Mouse (Mus musculus) T-helper 2 cell (primary cell): Measurements from ENCODE around the gene Acbd6.

Source experiments
- in situ Hi-C: fragments of 300-600 bp; cut with MboI, MseI; formaldehyde crosslinking; loops from one replicate; pipeline ENCODE4 v1.15.1; 2025; ENCODE audit warnings: high pct_unique_total_duplicates

Gene Acbd6

GRCm38 (mm10) chr1:155646345-155647307 lies 88.7 kb downstream of the Acbd6 start:
- in situ Hi-C loops: loop anchor here (10.0 kb wide), 1 partner anchor 1278 kb away; no protein-coding TSS in a partner anchor

DNA sequence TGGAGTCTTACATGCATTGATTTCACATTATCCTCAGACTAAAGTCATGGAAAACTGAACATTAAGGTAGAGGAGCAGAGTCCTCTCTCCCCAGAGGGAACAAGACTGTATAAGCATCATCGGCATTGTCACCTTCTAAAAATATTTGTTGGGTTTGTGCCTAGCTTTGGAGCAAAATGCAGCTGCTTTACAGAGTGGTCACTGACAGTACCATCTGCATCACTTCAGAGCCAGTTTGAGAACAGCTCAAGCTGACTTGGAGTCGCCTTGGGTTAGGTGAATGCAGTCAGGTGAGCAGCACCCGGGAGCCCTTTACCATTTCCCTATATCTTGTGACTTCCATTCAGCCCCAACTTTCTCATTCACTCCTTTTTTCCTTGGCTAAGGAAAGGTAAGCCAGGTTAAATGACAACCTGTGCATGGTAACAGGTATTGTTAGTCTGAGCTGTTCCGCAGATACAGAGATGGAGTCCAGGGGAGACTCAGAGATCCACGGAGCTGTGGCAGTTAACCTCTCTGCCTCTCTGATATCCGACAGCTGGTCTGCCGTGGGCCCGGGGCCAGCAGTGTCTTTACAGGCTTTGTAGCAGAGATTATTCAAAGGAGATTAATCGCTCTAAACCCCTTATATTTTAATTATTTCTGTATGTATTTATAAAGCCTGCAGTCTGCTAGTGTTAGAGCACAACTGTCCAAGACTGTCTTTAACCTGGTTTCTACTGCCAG lies 92.4 kb downstream of the Acbd6 start:
- in situ Hi-C loops: no loop called here

DNA sequence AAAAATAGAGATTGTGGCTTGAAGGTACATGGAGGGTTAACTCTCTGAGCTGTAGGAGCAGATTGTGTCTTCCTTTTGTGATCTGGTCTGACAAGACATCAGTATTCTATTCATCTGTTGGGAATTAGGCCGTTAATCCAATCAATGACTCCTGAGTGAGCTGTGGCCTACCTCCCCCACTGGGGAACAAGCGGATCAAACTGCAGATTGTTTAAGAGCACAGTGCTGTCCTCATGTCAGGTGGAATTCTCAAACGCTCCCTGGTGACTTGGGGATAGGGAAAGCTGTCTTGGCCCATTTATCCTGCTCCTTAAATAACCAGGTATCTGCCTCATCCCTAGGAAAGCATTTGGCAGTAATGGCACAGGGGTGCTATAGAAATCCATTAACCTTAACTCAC lies 97.0 kb downstream of the Acbd6 start:
- in situ Hi-C loops: no loop called here

DNA sequence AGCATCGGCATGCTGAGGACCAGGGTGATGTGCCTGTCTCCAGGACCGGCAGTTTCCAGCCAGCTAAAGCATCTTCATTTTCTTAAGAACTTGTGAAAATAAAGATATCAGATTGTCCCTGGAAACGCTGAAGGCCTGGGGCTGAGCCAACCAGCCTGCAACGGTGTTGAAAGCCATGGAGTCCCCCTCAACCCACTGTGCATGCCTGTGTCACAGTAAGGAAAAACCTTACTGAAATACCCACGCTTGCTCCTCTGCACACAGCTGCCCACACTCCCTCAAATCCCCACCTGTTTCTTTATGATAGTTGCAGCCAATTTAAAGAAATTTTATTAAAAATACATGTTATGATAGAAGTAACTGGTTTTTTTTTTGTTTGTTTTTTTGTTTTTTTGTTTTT lies 98.4 kb downstream of the Acbd6 start:
- in situ Hi-C loops: no loop called here

GRCm38 (mm10) chr1:155663994-155664393 lies 106.1 kb downstream of the Acbd6 start:
- in situ Hi-C loops: no loop called here

DNA sequence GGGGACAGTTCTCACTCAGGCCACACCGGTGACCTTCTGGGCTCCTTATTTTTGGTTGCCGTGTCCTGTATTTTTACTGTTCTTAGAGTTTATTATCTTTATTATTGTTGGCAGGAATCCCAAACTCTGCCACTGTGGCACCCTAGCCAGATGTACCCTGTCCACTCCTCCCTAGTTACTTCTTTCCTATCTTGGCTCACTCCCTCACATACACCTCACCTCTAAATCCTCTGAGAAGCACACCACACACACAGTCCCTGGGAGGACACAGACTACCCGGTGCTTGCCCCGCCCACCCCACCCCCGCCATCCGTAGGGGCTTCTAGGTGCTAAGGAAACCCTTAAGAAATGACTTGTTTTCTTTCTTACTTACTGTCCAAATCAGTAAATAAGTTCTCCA lies 117.7 kb downstream of the Acbd6 start:
- in situ Hi-C loops: no loop called here

DNA sequence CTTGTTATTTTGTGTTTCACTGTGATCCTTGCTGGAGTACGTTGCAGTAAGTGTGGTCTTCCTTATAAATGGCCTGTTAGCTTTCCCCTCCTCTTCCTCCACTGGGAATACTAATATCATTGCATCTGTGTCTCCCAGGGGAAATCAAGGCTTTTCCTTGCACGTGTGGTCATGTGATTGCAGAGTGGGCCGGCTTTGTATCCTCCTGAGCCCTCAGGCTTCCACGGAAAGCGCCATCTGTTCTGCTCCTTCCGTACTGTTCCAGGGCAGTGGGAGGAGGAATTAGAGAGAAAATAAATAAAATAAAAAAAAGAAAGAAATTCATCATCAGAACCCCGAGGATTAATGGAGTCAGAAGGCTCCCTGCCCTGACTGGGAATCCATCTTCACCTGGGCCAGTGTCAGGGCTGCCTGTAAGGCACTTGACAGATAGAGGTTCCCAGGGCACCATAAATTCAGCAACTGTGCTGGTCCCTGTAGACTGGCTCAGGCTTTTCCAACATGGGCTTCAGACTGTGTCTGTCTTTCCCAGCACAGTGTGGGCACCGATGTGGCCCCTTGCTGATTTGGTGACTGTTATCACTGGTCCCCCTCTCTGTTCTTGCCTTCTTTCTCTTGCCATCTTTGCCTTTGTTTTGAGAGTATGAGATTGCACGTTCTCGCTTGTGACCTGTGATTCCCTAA lies 123.3 kb downstream of the Acbd6 start:
- in situ Hi-C loops: no loop called here

- in situ Hi-C loops: no loop called here
Observed at GRCm38 (mm10) chr1:155686816-155687215, 128.9 kb downstream of the Acbd6 start.

GRCm38 (mm10) chr1:155689141-155689540 lies 131.2 kb downstream of the Acbd6 start:
- in situ Hi-C loops: no loop called here

- in situ Hi-C loops: no loop called here
Observed at GRCm38 (mm10) chr1:155689558-155689957, 131.6 kb downstream of the Acbd6 start.

DNA sequence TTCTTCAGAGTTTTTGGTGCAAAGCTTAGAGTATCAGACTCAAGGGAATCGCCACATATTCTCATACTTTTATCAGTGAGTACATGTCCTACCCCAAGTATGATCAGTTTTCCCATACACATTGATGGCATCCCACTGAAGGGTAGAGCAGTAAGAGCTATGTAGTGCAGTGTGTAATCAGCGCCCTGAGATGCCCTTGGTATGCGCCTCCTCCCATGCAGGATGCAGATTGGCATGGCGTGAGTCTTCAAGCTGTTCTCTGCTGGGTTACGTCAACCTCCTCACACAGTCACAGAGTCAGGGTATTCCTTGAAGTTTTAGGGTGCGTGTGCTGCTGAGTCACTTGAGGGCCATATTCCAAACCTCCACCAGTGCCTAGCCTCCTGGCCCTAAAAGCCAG lies 134.3 kb downstream of the Acbd6 start:
- in situ Hi-C loops: no loop called here

- in situ Hi-C loops: no loop called here
Observed at GRCm38 (mm10) chr1:155693026-155693425, 135.1 kb downstream of the Acbd6 start.

GRCm38 (mm10) chr1:155693443-155693842 lies 135.5 kb downstream of the Acbd6 start:
- in situ Hi-C loops: no loop called here

GRCm38 (mm10) chr1:155698373-155699159 lies 140.6 kb downstream of the Acbd6 start:
- in situ Hi-C loops: no loop called here

DNA sequence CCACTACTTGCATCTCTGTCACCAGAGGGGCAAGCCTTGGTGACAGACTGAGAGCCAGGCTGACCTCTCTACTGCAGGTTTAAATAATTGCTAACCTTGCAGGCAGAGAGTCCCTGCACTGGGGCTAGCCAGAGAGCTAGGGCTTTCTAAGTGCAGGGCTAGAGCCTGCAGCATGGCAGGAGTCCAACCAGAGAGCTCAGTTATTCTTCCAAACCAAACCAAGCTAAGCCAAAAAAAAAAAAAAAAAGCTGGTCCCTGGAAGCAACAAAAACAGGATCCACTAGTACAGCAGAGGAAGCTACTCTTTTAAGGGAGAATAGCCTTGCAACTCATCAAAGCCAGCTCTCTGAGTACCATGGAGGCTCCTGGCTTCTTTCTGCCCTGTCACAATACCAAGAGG lies 143.0 kb downstream of the Acbd6 start:
- in situ Hi-C loops: no loop called here

DNA sequence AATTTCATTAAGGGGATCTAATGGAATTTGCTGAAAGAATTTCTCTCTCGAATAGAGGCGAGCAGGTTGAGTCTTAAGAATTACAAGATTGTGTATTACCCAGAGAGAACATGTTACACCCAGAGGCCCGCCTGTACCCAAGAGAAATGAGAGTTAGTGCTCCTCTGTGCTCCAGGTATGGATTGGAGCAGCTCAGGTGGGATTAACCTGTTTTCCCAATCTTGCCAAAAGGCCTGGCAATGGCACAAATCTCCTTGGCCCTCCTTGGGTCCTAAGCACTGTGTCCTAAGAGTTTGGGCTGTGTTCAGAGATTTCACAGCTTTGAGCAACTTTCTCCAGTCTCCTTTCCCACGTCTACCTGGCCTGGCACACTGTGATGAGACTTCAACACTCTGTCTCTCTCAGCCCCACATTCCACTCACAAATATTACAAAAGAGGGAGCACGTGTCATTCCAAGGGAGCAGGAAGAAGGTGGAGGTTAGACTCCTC lies 145.3 kb downstream of the Acbd6 start:
- in situ Hi-C loops: no loop called here

DNA sequence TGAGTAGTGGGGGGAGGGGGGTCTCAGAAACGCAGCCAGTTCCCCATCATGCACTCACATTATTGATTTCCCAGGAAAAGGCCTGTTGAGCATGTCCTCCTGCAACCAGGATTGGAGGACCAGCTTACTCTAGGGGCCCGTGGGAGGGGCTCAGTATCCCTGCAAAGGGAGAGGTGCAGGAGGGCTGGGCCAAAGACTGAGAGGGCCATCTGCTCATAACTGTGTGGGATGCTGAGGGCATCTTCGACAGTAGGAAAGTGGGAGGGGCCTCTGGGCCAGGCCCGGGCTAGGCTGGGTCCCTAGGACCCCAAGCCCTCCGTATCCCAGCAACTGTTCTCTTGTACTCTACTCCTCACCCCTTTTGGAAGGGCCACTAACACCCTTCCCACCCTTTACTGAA lies 146.3 kb downstream of the Acbd6 start:
- in situ Hi-C loops: no loop called here

- in situ Hi-C loops: no loop called here
Observed at GRCm38 (mm10) chr1:155713306-155713705, 155.4 kb downstream of the Acbd6 start.

- in situ Hi-C loops: no loop called here
Observed at GRCm38 (mm10) chr1:155715366-155715765, 157.4 kb downstream of the Acbd6 start.

DNA sequence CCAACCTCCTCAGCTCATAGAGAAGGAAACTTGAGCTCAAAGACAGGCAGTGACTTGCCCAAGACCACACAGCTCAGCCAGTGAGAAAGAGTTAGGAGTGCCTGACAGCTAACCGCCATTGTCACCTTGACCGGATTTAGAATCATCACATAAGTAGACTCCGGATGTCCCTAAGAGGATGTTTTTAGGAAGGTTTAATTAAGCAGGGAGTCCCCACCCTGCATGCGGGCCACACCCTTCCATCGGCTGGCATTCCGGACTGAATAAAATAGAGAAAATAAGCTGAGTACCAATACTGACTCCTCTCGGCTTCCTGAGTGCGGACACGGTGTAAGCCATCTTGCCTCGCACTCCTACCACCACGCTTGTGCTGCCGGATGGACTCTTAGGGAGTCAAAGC lies 159.4 kb downstream of the Acbd6 start:
- in situ Hi-C loops: no loop called here

DNA sequence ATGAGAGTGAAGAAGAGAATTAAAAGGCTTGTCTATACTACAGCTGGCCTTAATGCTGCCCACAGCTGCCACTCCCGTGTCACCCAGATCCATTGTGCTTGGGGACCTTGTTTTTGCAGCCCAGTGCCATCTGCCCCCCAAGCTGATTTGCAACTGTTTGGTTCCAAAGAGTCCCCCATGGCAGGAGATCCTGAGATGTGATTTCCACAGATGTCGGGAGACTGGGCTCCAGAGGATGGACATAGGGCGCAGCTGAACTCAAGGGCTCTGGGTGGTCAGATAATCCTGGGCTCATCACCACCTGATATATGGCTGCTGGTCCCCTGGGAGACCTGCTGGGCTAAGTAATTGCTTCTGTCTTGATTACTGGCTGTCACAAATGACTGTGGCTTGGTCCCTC lies 160.9 kb downstream of the Acbd6 start:
- in situ Hi-C loops: no loop called here
